Mouse (Mus musculus): ENCODE results near the gene Supt7l. TPM values are rescaled to one million over a fixed set of nuclear protein-coding genes. Genes with fewer than 3 reads are reported as not detected.

The Supt7l gene
- total RNA-seq, 2 experiments from 2014 or later: 17.4 to 18.3 TPM

DNA sequence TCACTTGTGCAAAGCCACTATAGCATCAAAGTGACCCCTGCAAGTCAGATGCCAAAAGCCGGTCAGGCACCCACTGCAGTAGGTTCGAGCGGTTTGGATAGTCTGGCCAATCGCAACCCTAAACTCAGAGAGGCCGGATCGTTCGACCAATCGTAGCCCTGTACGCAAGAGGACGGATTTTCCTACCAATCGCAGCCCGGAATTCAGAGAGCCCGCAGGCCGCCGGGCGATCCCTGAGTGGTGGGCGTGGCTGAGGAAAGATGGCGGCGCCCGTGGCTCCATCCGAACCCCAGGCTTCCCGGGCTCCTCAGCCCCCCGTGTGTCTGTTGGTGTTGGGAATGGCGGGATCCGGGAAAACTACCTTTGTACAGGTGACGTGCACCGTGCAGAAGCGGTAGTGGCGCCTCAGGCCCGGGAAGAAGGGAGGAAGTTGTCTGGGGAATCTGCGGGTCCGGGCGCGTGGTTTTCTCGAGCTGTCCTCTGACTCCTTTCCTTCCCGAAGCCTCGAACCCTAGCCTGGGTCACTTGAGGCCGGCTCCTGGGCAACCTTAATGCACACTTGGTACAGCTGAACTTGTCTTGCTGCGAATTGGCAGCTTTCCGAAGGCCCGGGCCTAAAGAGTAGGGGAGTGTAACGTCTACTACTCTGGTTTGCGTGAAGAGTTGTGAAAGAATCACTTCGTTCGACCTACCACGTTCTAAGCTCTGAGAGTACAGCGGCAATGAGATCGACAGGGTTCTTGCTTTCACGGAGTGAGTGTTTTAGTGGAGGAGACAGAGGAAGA lies 32.9 kb downstream of the Supt7l start, which contains the start of gene Gpn1:
Gene Gpn1 (plus strand): TSS at position 229 of the 785 bp plus-strand sequence.
- peak; percentile 72 to 77 for DNase-seq (ENCODE audit: extremely low spot score in 1 of 2, low spot score in 1 of 2)

DNA sequence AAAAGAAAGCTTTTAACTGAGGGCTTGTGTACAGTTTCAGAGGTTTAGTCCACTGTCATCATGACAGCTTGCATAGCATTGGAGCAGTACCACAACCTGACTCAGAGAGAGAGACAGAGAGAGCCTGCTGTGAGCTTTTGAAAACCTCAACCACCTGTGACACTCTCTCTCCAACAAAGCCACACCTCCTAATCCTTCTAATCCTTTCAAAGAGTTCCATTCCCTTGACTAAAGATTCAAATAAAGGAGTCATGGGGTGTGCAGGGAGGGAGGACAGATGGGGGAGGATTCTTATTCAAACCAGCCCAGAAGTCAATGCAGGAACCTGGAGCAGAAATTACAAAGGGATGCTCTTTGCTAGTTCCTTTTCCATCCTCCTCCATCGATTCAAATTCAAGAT lies 35.6 kb downstream of the Supt7l start:
- DNase-seq (ENCODE audit: extremely low spot score in 1 of 2, low spot score in 1 of 2): no peak

DNA sequence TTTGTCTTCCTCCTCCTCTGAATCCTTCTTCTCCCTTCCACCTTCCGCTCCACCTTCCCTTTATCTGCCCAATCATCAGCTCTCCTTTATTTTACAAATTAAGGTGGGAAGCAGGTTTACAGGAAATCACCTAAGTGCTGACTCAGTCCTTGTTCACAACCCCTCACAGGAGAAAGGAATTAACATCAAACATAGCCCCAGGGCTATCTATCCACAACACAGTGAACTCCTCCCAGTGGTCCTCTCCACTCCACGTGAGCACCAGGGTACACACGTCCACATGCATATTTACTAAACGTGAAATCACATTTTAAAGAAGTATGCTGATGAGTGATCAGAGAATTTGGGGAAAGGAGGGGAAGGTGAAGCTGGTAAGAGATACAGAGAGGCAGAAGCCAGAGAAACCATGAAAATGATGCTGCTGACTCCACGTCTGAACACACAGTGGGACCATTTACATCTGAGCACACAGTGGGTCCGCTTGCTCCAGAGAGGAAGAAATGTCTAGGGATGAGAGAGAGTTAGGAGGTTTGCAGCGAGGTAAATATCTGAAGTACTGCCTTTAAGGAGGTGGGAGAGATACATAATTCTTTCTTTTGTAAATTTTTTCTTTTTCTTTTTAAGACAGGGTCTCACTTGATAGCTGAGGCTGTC lies 38.4 kb downstream of the Supt7l start:
- DNase-seq (ENCODE audit: extremely low spot score in 1 of 2, low spot score in 1 of 2): no peak

DNA sequence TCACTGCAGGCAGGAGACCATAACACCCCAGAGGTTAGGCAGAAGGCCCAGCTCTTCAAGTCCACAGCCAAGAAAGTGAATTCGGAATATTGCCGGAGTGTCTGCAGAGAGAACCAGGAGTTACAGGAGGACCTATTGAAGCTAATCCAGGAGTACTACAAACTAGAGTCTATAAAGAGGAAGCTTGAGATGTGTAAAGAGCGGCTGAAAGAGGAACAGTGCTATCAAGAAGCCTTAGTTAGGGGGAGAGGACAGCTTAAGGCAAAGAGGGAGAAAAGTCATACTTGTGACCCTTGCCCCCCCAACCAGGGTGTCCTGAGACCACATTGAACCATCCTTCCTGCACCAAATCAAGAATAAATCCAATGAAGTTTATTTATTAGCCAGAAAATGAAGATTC lies 39.7 kb downstream of the Supt7l start:
- DNase-seq (ENCODE audit: extremely low spot score in 1 of 2, low spot score in 1 of 2): no peak

DNA sequence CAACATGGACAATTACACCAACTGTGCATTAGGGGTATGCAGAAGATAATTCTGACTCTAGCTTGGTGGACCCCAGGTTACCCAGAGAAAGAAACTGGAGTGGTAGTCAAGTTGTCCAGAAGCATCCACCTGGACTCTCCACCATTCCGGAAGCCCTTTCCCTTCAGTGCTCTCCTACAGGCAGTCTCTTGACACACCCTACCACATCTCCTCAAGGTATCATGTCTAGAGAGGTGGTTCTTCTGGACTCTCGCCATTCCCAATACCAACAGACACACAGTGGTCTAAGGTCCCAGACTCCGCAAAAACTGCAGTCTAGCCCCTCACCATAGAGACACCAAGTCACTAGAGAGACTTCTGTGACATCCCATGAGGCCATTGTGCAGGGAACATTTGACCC lies 42.2 kb downstream of the Supt7l start, which contains the start of gene 4930548H24Rik:
Gene 4930548H24Rik (plus strand): TSS at position 301 of the 400 bp plus-strand sequence.
- DNase-seq (ENCODE audit: extremely low spot score in 1 of 2, low spot score in 1 of 2): no peak

DNA sequence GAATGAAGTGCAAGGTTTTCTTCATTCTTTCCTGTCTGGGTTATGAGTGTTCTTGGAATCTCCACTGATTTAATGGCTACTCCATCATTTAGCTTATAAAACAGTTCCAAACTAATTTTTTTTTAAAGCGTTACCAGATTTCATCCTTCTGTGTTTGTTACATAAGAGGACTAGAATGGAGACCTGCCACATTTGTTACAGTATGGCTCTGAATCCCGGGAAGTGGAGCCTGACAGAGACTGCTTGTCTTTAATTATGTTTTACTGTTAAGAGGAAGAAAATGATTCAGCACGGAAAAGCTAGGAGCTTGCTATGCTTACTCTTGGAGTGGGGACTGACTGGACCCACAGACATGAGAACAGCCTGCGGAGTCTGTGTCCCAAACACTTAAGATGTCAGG lies 47.1 kb downstream of the Supt7l start:
- no peak for DNase-seq (ENCODE audit: extremely low spot score in 1 of 2, low spot score in 1 of 2)

DNA sequence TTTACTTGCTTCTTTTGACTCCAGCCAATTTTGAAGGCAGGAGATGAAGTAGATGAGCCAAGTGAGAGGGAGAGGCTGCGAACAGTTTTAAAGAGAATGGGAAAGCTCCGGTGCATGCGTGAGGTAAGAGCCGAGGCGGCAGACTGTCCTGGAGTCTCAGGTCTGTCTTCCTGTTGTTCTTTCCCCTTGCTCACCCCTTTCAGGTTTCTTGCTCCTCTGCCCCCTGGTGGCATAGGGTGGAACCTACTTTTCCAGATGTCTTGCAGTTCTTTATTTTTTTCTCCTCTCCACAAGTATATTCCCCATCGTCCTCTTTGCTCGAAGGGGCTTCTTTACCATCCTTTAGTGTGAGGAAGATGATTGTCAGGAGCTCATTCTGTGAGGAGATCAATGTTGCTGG lies 57.3 kb downstream of the Supt7l start:
- DNase-seq (ENCODE audit: extremely low spot score in 1 of 2, low spot score in 1 of 2): peak in 1 of 2 experiments; percentile 56

DNA sequence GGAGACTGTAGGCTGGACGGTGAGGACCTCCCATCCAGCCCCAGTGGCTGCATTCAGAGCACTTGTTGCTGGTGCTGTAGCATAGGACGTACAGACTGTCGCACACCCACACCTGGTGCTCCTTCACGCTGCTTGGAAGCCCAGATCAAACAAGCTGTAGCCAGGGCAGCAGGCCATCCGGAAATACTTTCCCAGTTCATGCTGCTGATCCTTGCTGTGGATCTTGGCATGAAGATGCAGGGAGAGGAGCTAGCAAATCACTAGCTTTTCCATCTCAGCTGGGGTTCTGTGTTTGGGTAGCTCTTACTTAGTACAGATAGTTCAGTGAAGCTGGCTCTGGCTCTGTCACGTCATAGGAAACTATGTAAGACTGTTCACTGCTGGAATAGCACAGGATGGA lies 57.9 kb downstream of the Supt7l start:
- DNase-seq (ENCODE audit: extremely low spot score in 1 of 2, low spot score in 1 of 2): no peak

DNA sequence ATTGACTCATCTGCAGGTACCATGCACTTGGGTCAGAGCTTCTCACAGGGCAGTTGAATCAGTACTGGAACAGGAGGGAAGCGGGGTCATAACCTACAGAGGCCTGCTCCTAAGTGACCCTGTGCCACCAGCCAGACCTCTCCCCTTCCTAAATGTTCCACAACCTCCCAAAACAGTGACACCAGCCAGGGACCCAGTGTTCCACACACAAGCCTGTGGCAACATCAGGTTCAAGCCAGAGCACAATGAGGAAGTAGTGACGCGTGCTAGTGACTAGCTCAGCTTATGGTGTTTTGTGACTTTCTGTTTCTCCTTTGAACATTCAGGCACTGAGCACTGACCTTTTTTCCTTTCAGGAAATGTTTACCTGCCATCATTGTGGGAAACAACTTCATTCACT lies 59.8 kb downstream of the Supt7l start:
- no peak for DNase-seq (ENCODE audit: extremely low spot score in 1 of 2, low spot score in 1 of 2)

Other genes with a start within 250 kb of the Supt7l start
- 10 to 100 TPM; 72.9 to 81.8 TPM for gene Ift172, start 236.7 kb downstream of the Supt7l start, total RNA-seq (2021)
- gene Fndc4, start 231.7 kb downstream of the Supt7l start, total RNA-seq (2021): 100 to 1,000 TPM; 172 to 175 TPM
- gene Gckr, start 230.4 kb downstream of the Supt7l start, total RNA-seq (2021): under 1 TPM in 1 of 2 experiments, not detected in 1; 0.31 TPM
- 10 to 100 TPM; 43.5 to 43.9 TPM for gene Zfp512, start 75.4 kb downstream of the Supt7l start, total RNA-seq (2021)
- gene 4930548H24Rik, start 42.1 kb downstream of the Supt7l start, total RNA-seq (2021): under 1 TPM in 1 of 2 experiments, not detected in 1; 0.21 TPM
- 10 to 100 TPM; 31.8 to 34.1 TPM for gene Gpn1, start 33.1 kb downstream of the Supt7l start, total RNA-seq (2021)
- 10 to 100 TPM; 49.3 to 50.1 TPM for gene Slc4a1ap, start 812 bp downstream of the Supt7l start, total RNA-seq (2021)
- gene Mrpl33, start 69.1 kb upstream of the Supt7l start, total RNA-seq (2021): 100 to 1,000 TPM in 1 of 2 experiments, 10 to 100 TPM in 1; 92.2 to 110 TPM
- gene Rbks, start 169.8 kb upstream of the Supt7l start, total RNA-seq (2021): 1 to 10 TPM; 3.4 to 4.3 TPM
- 10 to 100 TPM; 45.5 to 48.1 TPM for gene Babam2, start 169.9 kb upstream of the Supt7l start, total RNA-seq (2021)

Measured in layer of hippocampus, postnatal 25 days (tissue).